Mouse (Mus musculus): ENCODE results near the gene Lsm11.

Gene Lsm11

GRCm38 (mm10) chr11:45927456-45927855, 17.3 kb downstream of the Lsm11 start:
- no peak for DNase-seq (ENCODE audit: low spot score)

- DNase-seq (ENCODE audit: low spot score), result peak; percentile 80
Observed at GRCm38 (mm10) chr11:45926640-45927082, 18.1 kb downstream of the Lsm11 start.

- DNase-seq (ENCODE audit: low spot score), result no peak
Observed at GRCm38 (mm10) chr11:45925436-45925835, 19.3 kb downstream of the Lsm11 start.

- DNase-seq (ENCODE audit: low spot score), result no peak
Observed at GRCm38 (mm10) chr11:45921480-45921898, 23.2 kb downstream of the Lsm11 start.

- no peak for DNase-seq (ENCODE audit: low spot score)
Observed at GRCm38 (mm10) chr11:45921026-45921425, 23.7 kb downstream of the Lsm11 start.

GRCm38 (mm10) chr11:45918836-45919235, 25.9 kb downstream of the Lsm11 start:
- no peak for DNase-seq (ENCODE audit: low spot score)

GRCm38 (mm10) chr11:45918018-45918417, 26.7 kb downstream of the Lsm11 start:
- no peak for DNase-seq (ENCODE audit: low spot score)

GRCm38 (mm10) chr11:45916196-45916595, 28.5 kb downstream of the Lsm11 start:
- no peak for DNase-seq (ENCODE audit: low spot score)

- DNase-seq (ENCODE audit: low spot score), result no peak
Observed at GRCm38 (mm10) chr11:45910701-45911100, 34.0 kb downstream of the Lsm11 start.

GRCm38 (mm10) chr11:45908894-45909293, 35.8 kb downstream of the Lsm11 start:
- no peak for DNase-seq (ENCODE audit: low spot score)

- DNase-seq (ENCODE audit: low spot score), result no peak
Observed at GRCm38 (mm10) chr11:45908070-45908469, 36.7 kb downstream of the Lsm11 start.

GRCm38 (mm10) chr11:45907301-45907700, 37.4 kb downstream of the Lsm11 start:
- DNase-seq (ENCODE audit: low spot score), result no peak

GRCm38 (mm10) chr11:45906109-45906786, 38.5 kb downstream of the Lsm11 start:
- no peak for DNase-seq (ENCODE audit: low spot score)

- DNase-seq (ENCODE audit: low spot score), result no peak
Observed at GRCm38 (mm10) chr11:45900233-45901015, 44.3 kb downstream of the Lsm11 start.

- no peak for DNase-seq (ENCODE audit: low spot score)
Observed at GRCm38 (mm10) chr11:45897392-45897791, 47.3 kb downstream of the Lsm11 start.

GRCm38 (mm10) chr11:45892861-45893360, 51.8 kb downstream of the Lsm11 start:
- no peak for DNase-seq (ENCODE audit: low spot score)

GRCm38 (mm10) chr11:45890423-45890822, 54.3 kb downstream of the Lsm11 start:
- DNase-seq (ENCODE audit: low spot score), result no peak

GRCm38 (mm10) chr11:45889981-45890380, 54.8 kb downstream of the Lsm11 start:
- DNase-seq (ENCODE audit: low spot score), result no peak

- DNase-seq (ENCODE audit: low spot score), result no peak
Observed at GRCm38 (mm10) chr11:45888471-45889030, 56.2 kb downstream of the Lsm11 start.

- DNase-seq (ENCODE audit: low spot score), result no peak
Observed at GRCm38 (mm10) chr11:45886596-45886995, 58.1 kb downstream of the Lsm11 start.

GRCm38 (mm10) chr11:45885606-45886230, 59.0 kb downstream of the Lsm11 start:
- no peak for DNase-seq (ENCODE audit: low spot score)

- no peak for DNase-seq (ENCODE audit: low spot score)
Observed at GRCm38 (mm10) chr11:45884029-45884428, 60.7 kb downstream of the Lsm11 start.
